Mouse (Mus musculus) heart, adult 2 months (tissue): ENCODE measurements around the gene Pecam1.
"Not testable (repeated sequence)": the region's sequence is repeated elsewhere in the genome, so short reads cannot be mapped to it uniquely, and the experiment has no call there.

Experiments
- CTCF ChIP-seq: fragments of 200-600 bp; IDR thresholded peaks from 2 replicates; pipeline ENCODE4 v1.8.1; 2022; ENCODE audit warnings: antibody characterized with exemption, mild to moderate bottlenecking, moderate library complexity
- EP300 ChIP-seq: fragments of 200-500 bp; IDR thresholded peaks from 2 replicates; pipeline ENCODE4 v1.6.1; 2011; ENCODE audit warnings: low read depth, low read length, control low read depth; ENCODE audit not compliant: insufficient read depth
- POLR2A ChIP-seq: fragments of 200-500 bp; IDR thresholded peaks from 2 replicates; pipeline ENCODE4 v1.6.1; 2011; ENCODE audit warnings: mild to moderate bottlenecking, low read depth, low read length, control low read depth; ENCODE audit not compliant: insufficient read depth

DNA sequence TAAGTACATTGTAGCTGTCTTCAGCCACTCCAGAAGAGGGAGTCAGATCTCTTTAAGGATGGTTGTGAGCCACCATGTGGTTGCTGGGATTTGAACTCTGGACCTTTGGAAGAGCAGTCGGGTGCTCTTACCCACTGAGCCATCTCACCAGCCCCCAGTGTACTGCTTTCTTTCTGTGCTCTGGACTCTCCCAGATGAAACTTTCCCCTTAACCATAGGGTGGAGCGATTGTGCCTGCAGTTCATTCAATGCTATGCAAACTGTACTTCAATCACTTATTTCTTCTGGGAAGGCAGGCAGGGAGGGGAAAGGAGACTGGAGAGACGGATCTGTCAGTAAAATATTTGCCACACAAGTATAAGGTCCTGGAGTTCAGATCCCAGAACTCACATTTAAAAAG, 116.3 kb downstream of the Pecam1 start:
- TF ChIP-seq CTCF, POLR2A, EP300: not testable (repeated sequence)
